Mouse (Mus musculus): ENCODE measurements around the gene Adcy9. TPM values are rescaled to one million over a fixed set of nuclear protein-coding genes. Genes with fewer than 3 reads are reported as not detected.
"Not testable (repeated sequence)": the region's sequence is repeated elsewhere in the genome, so short reads cannot be mapped to it uniquely, and the experiment has no call there.

Gene Adcy9
- polyA plus RNA-seq, 1 experiment from 2014 or later: 2.8 TPM

DNA sequence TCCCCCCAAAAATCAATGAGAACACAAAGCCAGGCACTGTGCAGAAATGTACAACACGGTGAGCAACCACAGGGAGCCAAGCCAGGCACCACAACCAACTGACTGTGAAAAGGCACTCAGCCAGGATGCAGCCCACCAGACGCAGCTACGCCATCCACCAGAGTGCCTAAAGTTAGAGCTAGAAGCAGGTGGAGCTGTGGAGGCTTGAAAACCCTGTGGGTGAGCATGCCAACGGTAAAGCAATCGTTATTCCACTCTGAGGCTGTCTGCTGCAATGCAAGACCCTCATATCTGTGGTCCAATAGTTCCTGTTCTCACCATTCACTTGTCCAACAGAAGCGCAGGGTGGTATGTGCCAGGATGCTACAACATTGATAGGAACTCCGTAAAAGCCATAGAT lies 77.7 kb downstream of the Adcy9 start:
- Histone ChIP-seq H3K27ac (ENCODE audit: low read length) (no peak overlapping the region), H3K4me2 (ENCODE audit: low read length) (no peak overlapping the region), H3K27me3 (replicated peaks; ENCODE audit: control insufficient read depth, insufficient read depth, low read length) (no peaks in the 10 kb centered on the region), H3K4me1 (replicated peaks; ENCODE audit: control insufficient read depth, insufficient read depth, low read length) (0 out of 2 replicates have a peak, but pooled peaks cover 4% of the 10 kb centered on the region), H3K9ac (replicated peaks; ENCODE audit: low read depth, low read length) (no peak overlapping the region), H3K36me3 (ENCODE audit: control insufficient read depth, insufficient read depth) (no peaks in the 10 kb centered on the region), H3K9me3 (ENCODE audit: control insufficient read depth, low read length) (no peaks in the 10 kb centered on the region), H3K4me3 (replicated peaks; ENCODE audit: low read length) (no peak overlapping the region)
- ATAC-seq: no peak
- 83% methylated on average over 7 of the region's 7 CpGs for WGBS

DNA sequence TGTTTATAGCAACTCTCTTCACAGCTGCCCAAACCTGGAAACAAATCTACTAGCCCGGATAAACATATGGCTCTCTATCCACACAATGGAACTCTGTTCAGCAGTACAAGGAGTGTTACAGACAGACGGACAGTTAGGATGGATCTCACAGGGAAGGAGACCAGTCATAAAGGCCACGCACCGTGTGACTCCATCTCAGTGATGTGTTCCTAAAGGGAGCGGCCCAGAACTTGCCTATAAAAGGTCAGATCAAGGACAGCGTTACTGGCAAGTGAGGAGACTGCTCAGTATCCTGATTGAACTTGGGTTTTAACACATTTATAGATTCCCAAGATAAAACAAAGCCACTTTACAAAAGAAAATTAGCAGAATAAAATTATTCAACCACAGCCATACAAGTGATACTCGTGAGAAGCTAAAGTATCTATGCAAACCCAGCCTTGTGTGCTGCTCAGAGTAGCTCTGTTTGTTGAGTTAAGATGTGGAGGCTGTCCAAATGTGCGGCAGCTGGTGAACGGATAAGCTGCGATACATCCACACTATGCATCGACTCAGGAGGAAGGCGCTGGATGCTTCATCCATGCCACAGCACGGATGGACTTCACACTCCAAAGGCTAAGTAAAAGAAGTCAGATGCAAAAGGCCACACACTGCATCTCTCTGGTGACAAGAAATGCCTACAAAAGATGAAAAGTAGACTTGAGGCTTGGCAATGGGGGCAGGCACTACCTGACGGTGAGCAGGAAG lies 78.8 kb downstream of the Adcy9 start:
- no peak overlapping the region for H3K9ac ChIP-seq (replicated peaks; ENCODE audit: low read depth, low read length)
- H3K4me3 ChIP-seq (replicated peaks; ENCODE audit: low read length): no peak overlapping the region
- H3K4me1 ChIP-seq (replicated peaks; ENCODE audit: control insufficient read depth, insufficient read depth, low read length): 0 out of 2 replicates have a peak, but pooled peaks cover 4% of the 10 kb centered on the region
- no peak for ATAC-seq
- no peak overlapping the region for H3K27ac ChIP-seq (ENCODE audit: low read length)
- 71% methylated on average over 14 of the region's 14 CpGs for WGBS
- H3K36me3 ChIP-seq (ENCODE audit: control insufficient read depth, insufficient read depth): no peaks in the 10 kb centered on the region
- H3K9me3 ChIP-seq (ENCODE audit: control insufficient read depth, low read length): no peaks in the 10 kb centered on the region
- no peak overlapping the region for H3K4me2 ChIP-seq (ENCODE audit: low read length)
- H3K27me3 ChIP-seq (replicated peaks; ENCODE audit: control insufficient read depth, insufficient read depth, low read length): no peaks in the 10 kb centered on the region

DNA sequence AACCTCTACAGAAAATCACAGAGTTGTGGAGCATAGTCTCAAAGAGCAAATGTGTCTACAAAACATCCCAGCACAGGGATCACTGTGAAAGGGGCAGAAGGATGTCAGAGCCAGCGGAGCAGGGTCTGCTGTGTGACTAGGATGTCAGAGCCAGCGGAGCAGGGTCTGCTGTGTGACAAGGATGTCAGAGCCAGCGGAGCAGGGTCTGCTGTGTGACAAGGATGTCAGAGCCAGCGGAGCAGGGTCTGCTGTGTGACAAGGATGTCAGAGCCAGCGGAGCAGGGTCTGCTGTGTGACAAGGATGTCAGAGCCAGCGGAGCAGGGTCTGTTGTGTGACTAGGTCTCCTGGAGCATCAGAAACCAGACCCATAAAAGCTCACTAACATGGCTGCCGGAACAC lies 81.1 kb downstream of the Adcy9 start:
- not testable (repeated sequence) for H3K4me2 ChIP-seq (ENCODE audit: low read length); H3K4me3 ChIP-seq (replicated peaks; ENCODE audit: low read length); H3K36me3 ChIP-seq (ENCODE audit: control insufficient read depth, insufficient read depth); H3K4me1 ChIP-seq (replicated peaks; ENCODE audit: control insufficient read depth, insufficient read depth, low read length); H3K9ac ChIP-seq (replicated peaks; ENCODE audit: low read depth, low read length); H3K27ac ChIP-seq (ENCODE audit: low read length); H3K9me3 ChIP-seq (ENCODE audit: control insufficient read depth, low read length); H3K27me3 ChIP-seq (replicated peaks; ENCODE audit: control insufficient read depth, insufficient read depth, low read length); ATAC-seq
- 80% methylated on average over 5 of the region's 7 CpGs for WGBS

DNA sequence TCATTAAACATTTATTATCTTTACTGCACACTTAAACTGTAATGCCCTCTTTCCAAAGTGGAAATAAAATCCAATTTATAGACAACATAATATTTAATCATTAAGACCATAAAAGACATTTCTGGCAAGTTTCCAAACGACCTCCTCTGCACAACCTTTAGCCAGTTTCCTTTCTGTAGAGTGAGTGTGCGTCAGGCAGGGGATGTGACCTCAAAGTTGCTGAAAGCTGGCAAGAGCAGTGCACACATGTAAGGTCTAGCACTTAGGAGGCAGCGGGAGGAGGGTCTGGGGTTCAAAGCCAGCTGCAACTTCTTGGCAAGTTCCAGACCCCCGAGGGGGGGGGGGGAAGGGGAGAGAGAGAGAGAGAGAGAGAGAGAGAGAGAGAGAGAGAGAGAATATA lies 83.0 kb downstream of the Adcy9 start:
- Histone ChIP-seq H3K27ac (ENCODE audit: low read length) (no peak overlapping the region), H3K9me3 (ENCODE audit: control insufficient read depth, low read length) (no peaks in the 10 kb centered on the region), H3K36me3 (ENCODE audit: control insufficient read depth, insufficient read depth) (no peaks in the 10 kb centered on the region), H3K27me3 (replicated peaks; ENCODE audit: control insufficient read depth, insufficient read depth, low read length) (no peaks in the 10 kb centered on the region), H3K9ac (replicated peaks; ENCODE audit: low read depth, low read length) (no peak overlapping the region), H3K4me3 (replicated peaks; ENCODE audit: low read length) (no peak overlapping the region), H3K4me2 (ENCODE audit: low read length) (no peak overlapping the region), H3K4me1 (replicated peaks; ENCODE audit: control insufficient read depth, insufficient read depth, low read length) (0 out of 2 replicates have a peak, but pooled peaks cover 4% of the 10 kb centered on the region)
- 64% methylated on average over 3 of the region's 4 CpGs for WGBS
- no peak for ATAC-seq

DNA sequence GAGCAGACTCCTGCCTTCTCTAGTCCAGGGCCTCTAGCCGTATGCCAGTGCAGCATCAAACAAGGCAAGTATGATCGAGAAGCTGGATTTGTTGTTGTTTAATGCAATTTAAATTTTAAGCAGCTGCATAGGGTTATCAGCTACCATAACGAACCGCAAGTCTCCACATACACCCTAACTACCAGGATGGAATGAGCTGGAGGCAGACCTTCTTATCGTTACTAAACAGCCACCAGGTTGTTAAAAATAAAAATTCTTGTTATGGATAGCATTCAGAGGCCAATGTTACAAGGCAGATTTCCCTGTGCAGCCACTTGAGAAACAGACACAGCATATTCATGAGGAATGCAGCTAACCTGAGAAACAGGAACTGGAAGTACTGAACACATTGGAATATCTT lies 86.5 kb downstream of the Adcy9 start:
- H3K9me3 ChIP-seq (ENCODE audit: control insufficient read depth, low read length): no peaks in the 10 kb centered on the region
- no peak overlapping the region for H3K4me2 ChIP-seq (ENCODE audit: low read length)
- H3K4me1 ChIP-seq (replicated peaks; ENCODE audit: control insufficient read depth, insufficient read depth, low read length): no peaks in the 10 kb centered on the region
- no peak overlapping the region for H3K4me3 ChIP-seq (replicated peaks; ENCODE audit: low read length)
- no peak overlapping the region for H3K27ac ChIP-seq (ENCODE audit: low read length)
- H3K27me3 ChIP-seq (replicated peaks; ENCODE audit: control insufficient read depth, insufficient read depth, low read length): no peaks in the 10 kb centered on the region
- no peak for ATAC-seq
- WGBS: 75% methylated on average over 5 of the region's 5 CpGs
- H3K9ac ChIP-seq (replicated peaks; ENCODE audit: low read depth, low read length): no peak overlapping the region
- H3K36me3 ChIP-seq (ENCODE audit: control insufficient read depth, insufficient read depth): no peaks in the 10 kb centered on the region

DNA sequence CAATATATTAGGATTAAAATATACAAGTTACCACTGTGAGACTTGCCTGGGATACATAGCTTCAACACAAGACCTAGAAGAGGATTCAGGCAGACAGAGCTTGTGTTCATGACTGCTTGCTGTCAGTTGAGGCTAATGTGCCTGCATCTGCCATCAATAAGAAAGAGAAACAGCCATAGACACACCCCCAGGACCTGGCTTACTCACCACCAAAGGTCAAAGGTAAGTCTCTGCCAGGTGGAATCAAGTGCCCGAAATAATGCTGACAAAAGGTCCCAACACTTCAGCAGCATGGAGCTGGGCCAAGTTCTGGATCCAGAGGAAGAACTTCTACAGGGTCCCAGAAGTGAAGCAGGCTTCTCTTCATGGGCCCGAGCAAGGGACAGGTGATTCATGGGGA lies 86.9 kb downstream of the Adcy9 start:
- no peak for ATAC-seq
- no peak overlapping the region for H3K27ac ChIP-seq (ENCODE audit: low read length)
- no peak overlapping the region for H3K4me2 ChIP-seq (ENCODE audit: low read length)
- H3K4me1 ChIP-seq (replicated peaks; ENCODE audit: control insufficient read depth, insufficient read depth, low read length): no peaks in the 10 kb centered on the region
- H3K36me3 ChIP-seq (ENCODE audit: control insufficient read depth, insufficient read depth): no peaks in the 10 kb centered on the region
- no peaks in the 10 kb centered on the region for H3K27me3 ChIP-seq (replicated peaks; ENCODE audit: control insufficient read depth, insufficient read depth, low read length)
- no peak overlapping the region for H3K9ac ChIP-seq (replicated peaks; ENCODE audit: low read depth, low read length)
- H3K9me3 ChIP-seq (ENCODE audit: control insufficient read depth, low read length): no peaks in the 10 kb centered on the region
- 87% methylated on average over 2 of the region's 2 CpGs for WGBS
- H3K4me3 ChIP-seq (replicated peaks; ENCODE audit: low read length): no peak overlapping the region

DNA sequence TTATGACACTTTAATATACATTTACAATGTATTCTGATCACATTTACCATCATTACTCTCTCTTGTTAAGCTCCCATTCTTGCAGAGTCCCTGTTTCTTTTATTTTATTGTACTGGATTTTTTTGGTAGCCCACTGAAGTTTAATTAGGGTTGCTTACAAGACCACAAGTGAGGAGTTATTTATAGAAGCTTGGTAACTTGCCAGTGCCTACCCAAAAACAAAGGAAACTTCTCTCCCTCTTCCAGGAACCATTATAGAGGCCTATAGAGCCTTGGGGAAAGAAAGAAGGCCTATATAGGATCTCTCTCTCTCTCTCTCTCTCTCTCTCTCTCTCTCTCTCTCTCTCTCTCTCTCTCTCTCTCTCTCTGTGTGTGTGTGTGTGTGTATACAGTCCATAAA lies 93.2 kb downstream of the Adcy9 start:
- H3K36me3 ChIP-seq (ENCODE audit: control insufficient read depth, insufficient read depth): no peaks in the 10 kb centered on the region
- H3K4me3 ChIP-seq (replicated peaks; ENCODE audit: low read length): no peak overlapping the region
- H3K27me3 ChIP-seq (replicated peaks; ENCODE audit: control insufficient read depth, insufficient read depth, low read length): no peaks in the 10 kb centered on the region
- no peaks in the 10 kb centered on the region for H3K9me3 ChIP-seq (ENCODE audit: control insufficient read depth, low read length)
- no peak overlapping the region for H3K9ac ChIP-seq (replicated peaks; ENCODE audit: low read depth, low read length)
- no peak for ATAC-seq
- H3K4me1 ChIP-seq (replicated peaks; ENCODE audit: control insufficient read depth, insufficient read depth, low read length): no peaks in the 10 kb centered on the region; the same call in 1 of the 2 replicates
- no peak overlapping the region for H3K27ac ChIP-seq (ENCODE audit: low read length)
- H3K4me2 ChIP-seq (ENCODE audit: low read length): no peak overlapping the region

DNA sequence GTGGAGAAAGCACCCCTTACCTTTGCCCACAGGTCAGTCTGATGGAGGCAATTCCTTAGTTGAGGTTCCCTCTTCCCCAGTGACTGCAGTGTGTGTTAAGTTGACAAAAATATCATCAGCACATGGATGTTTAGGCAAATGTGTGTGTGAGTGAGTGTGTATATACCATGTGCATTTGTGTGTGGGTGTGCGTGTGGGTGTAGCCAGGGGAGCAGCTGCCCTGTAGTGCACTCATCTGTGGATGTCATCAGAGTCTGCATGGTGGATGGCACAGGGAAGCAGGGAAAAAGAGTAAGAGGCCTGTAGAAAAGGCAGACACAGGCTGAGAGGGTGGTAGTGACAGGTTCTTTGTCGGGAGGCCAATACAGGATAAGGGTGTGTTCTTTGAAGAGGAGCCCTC lies 94.5 kb downstream of the Adcy9 start:
- 85% methylated on average over 2 of the region's 2 CpGs for WGBS
- no peak for ATAC-seq
- Histone ChIP-seq H3K36me3 (ENCODE audit: control insufficient read depth, insufficient read depth) (no peaks in the 10 kb centered on the region), H3K9me3 (ENCODE audit: control insufficient read depth, low read length) (no peaks in the 10 kb centered on the region), H3K4me1 (replicated peaks; ENCODE audit: control insufficient read depth, insufficient read depth, low read length) (no peaks in the 10 kb centered on the region; the same call in 1 of the 2 replicates), H3K27me3 (replicated peaks; ENCODE audit: control insufficient read depth, insufficient read depth, low read length) (no peaks in the 10 kb centered on the region), H3K4me2 (ENCODE audit: low read length) (no peak overlapping the region), H3K9ac (replicated peaks; ENCODE audit: low read depth, low read length) (no peak overlapping the region), H3K4me3 (replicated peaks; ENCODE audit: low read length) (no peak overlapping the region), H3K27ac (ENCODE audit: low read length) (no peak overlapping the region)

DNA sequence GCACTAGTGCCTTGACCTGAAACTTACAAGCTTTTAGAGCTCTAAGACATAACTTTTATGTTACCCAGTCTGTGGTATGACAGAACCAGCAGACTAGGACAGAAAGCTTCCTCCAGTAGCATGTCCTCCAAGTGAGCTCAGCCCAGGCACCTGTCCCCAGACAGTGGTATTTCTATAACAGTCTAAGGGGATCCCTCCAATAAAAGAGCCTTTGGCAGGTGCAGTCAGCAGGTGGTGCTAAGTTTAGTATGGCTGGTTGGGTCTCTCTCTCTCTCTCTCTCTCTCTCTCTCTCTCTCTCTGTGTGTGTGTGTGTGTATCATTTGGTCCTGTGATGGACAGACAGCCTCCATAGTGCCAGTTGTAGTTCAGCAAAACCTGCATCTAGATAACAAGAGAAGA lies 95.3 kb downstream of the Adcy9 start:
- Histone ChIP-seq H3K4me2 (ENCODE audit: low read length) (no peak overlapping the region), H3K4me3 (replicated peaks; ENCODE audit: low read length) (no peak overlapping the region), H3K9ac (replicated peaks; ENCODE audit: low read depth, low read length) (no peak overlapping the region), H3K4me1 (replicated peaks; ENCODE audit: control insufficient read depth, insufficient read depth, low read length) (no peaks in the 10 kb centered on the region; the same call in 1 of the 2 replicates), H3K27ac (ENCODE audit: low read length) (no peak overlapping the region), H3K27me3 (replicated peaks; ENCODE audit: control insufficient read depth, insufficient read depth, low read length) (no peaks in the 10 kb centered on the region), H3K9me3 (ENCODE audit: control insufficient read depth, low read length) (no peaks in the 10 kb centered on the region), H3K36me3 (ENCODE audit: control insufficient read depth, insufficient read depth) (no peaks in the 10 kb centered on the region)
- no peak for ATAC-seq

DNA sequence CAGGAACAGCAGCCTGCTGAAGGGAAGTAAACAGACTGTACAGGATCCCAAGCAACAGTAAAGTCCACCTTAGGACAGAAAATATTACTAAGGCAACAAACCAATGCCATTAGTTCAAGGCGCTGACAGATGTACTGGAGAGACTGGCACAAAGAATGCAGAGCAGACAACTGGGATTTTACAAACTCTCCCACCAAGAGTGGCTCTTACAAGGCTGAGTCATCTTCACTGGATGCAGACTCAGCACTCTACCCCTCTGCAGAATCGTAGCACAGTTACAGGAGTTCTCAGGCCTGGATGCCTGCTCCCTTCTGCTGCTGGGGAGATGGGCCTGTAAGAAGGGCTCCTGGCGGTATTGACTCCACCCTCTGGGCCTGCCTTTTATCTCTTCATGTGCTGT lies 99.4 kb downstream of the Adcy9 start:
- Histone ChIP-seq H3K4me2 (ENCODE audit: low read length) (no peak overlapping the region), H3K27me3 (replicated peaks; ENCODE audit: control insufficient read depth, insufficient read depth, low read length) (no peaks in the 10 kb centered on the region), H3K4me3 (replicated peaks; ENCODE audit: low read length) (no peak overlapping the region), H3K27ac (ENCODE audit: low read length) (no peak overlapping the region), H3K4me1 (replicated peaks; ENCODE audit: control insufficient read depth, insufficient read depth, low read length) (peaks cover 9% of the 10 kb centered on the region), H3K9ac (replicated peaks; ENCODE audit: low read depth, low read length) (no peak overlapping the region), H3K9me3 (ENCODE audit: control insufficient read depth, low read length) (no peaks in the 10 kb centered on the region), H3K36me3 (ENCODE audit: control insufficient read depth, insufficient read depth) (no peaks in the 10 kb centered on the region)
- 77% methylated on average over 3 of the region's 3 CpGs for WGBS
- ATAC-seq: no peak
